Mouse (Mus musculus) small intestine, adult 2 months (tissue): ENCODE measurements at regions not wholly inside any gene's neighbourhood (a gene's known extent, or its start where the extent isn't known, plus 50 kb on each side); places are given as distances from the start of the nearest gene placed in this dataset.

Experiments used
- CTCF ChIP-seq: fragments of 200-500 bp; IDR thresholded peaks from 2 replicates; pipeline ENCODE4 v1.5.1; 2012; ENCODE audit warnings: low read depth, mild to moderate bottlenecking, control low read depth, inconsistent platforms, low read length, moderate library complexity, mixed read lengths; ENCODE audit not compliant: insufficient replicate concordance, insufficient read length; ENCODE audit errors: extremely low read depth
- POLR2A ChIP-seq: fragments of 200-500 bp; IDR thresholded peaks from 2 replicates; pipeline ENCODE4 v1.6.1; 2012; ENCODE audit warnings: low read depth, mild to moderate bottlenecking, control low read depth, inconsistent platforms, low read length, moderate library complexity

- TF ChIP-seq CTCF, result no peak
- TF ChIP-seq POLR2A, result no peak
Measured at GRCm38 (mm10) chr12:99637986-99638385, 74.6 kb upstream of the Foxn3 start.
